Mouse (Mus musculus): ENCODE measurements around the gene Pigp.

Pigp gene

GRCm38 (mm10) chr16:94371301-94371931, at the start of gene Pigp:
TSS of gene Pigp (minus strand) at chr16:94371842.
- DNase-seq (ENCODE audit: low read depth in 2 of 2, low spot score in 2 of 2): peak; percentile 31 to 41

DNA sequence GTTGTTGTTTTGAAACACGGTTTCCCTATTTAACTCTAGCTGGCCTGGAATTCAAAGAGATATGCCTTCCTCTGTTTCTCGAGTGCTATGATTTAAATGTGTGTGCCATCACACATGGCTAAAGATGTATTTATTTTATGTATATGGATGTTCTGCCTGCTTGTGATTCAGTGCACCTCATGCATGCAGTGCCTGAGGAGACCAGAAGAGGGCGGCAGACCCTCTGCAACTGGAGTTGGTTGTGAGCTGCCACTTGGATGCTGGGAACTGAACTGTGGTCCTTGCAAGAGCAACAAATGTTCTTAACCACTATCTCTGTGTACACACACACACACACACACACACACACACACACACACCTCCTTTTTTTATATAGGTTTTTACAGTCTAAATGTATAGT, 48.9 kb upstream of the Pigp start:
- DNase-seq (ENCODE audit: low read depth in 2 of 2, low spot score in 2 of 2): peak in 1 of 2 experiments; percentile 6

GRCm38 (mm10) chr16:94414151-94414550, 42.5 kb upstream of the Pigp start:
- DNase-seq (ENCODE audit: low read depth in 2 of 2, low spot score in 2 of 2): no peak

GRCm38 (mm10) chr16:94412760-94413159, 41.1 kb upstream of the Pigp start:
- no peak for DNase-seq (ENCODE audit: low read depth in 2 of 2, low spot score in 2 of 2)

GRCm38 (mm10) chr16:94412198-94412597, 40.6 kb upstream of the Pigp start:
- no peak for DNase-seq (ENCODE audit: low read depth in 2 of 2, low spot score in 2 of 2)

GRCm38 (mm10) chr16:94411287-94411686, 39.6 kb upstream of the Pigp start:
- no peak for DNase-seq (ENCODE audit: low read depth in 2 of 2, low spot score in 2 of 2)

GRCm38 (mm10) chr16:94402185-94402584, 30.5 kb upstream of the Pigp start:
- DNase-seq (ENCODE audit: low read depth in 2 of 2, low spot score in 2 of 2): peak in 1 of 2 experiments; percentile 2

- no peak for DNase-seq (ENCODE audit: low read depth in 2 of 2, low spot score in 2 of 2)
Measured at GRCm38 (mm10) chr16:94401636-94402035, 30.0 kb upstream of the Pigp start.

GRCm38 (mm10) chr16:94399141-94399540, 27.5 kb upstream of the Pigp start:
- DNase-seq (ENCODE audit: low read depth in 2 of 2, low spot score in 2 of 2): no peak

DNA sequence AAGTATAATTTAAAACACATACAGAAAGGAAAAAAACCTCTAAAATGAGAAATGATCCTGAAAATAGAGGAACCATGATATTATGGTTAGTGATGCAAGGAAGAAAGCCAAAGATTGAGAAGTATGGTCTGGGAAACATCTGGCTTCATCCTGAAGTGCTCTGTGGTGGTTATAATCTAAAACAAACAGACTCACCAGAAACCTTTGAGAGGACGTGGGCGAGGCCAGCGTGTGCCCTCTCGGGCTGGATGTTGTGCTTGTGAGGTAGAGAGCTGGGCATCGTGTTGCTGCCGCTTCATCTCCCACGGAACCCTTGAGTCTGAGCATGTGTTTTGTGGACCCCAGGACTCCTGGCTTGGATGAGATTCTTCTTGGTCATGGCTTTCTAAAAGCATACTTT, 25.0 kb upstream of the Pigp start:
- DNase-seq (ENCODE audit: low read depth in 2 of 2, low spot score in 2 of 2): no peak

GRCm38 (mm10) chr16:94395051-94395450, 23.4 kb upstream of the Pigp start:
- DNase-seq (ENCODE audit: low read depth in 2 of 2, low spot score in 2 of 2): no peak

DNA sequence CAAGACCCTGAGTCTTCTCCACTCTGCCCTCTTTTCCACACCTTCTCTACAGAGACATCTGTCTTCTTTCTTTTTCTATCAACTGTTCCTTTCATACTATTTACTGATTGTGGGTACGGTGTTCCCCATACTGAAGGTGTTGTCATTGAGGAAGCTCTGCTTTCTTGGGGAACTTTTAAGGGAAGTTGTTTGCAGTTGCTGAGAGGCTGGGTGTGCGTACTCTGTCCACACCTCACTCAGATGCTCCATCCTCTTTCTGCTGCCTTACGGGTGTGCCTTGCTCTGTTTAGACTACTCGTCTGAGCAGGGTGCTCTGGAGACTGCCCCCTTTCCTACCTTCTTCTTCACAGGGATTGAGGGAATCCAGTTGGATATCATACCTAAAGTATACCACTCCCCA, 20.7 kb upstream of the Pigp start:
- DNase-seq (ENCODE audit: low read depth in 2 of 2, low spot score in 2 of 2): no peak

DNA sequence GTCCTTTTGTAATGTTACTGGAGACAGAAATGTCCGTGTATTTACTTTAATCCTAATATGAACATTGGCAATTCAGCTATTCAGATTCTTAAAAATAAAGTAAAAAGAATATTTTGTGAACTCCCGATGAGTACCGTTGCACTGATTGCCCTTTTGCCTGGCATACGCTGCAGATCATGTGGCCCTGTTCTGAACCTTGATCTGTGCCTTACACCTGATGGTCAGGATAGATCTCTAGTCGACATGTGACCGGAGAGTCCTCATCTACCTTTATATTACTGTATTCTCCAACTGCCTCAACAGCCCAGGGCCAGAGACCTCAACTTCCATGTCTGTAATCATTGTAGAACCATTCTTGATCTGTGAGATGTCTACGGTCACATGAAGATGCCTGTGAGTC, 16.0 kb upstream of the Pigp start:
- no peak for DNase-seq (ENCODE audit: low read depth in 2 of 2, low spot score in 2 of 2)

- DNase-seq (ENCODE audit: low read depth in 2 of 2, low spot score in 2 of 2): peak in 1 of 2 experiments; percentile 19
Measured at GRCm38 (mm10) chr16:94383277-94383676, 11.6 kb upstream of the Pigp start.

GRCm38 (mm10) chr16:94379386-94379785, 7.7 kb upstream of the Pigp start:
- no peak for DNase-seq (ENCODE audit: low read depth in 2 of 2, low spot score in 2 of 2)

DNA sequence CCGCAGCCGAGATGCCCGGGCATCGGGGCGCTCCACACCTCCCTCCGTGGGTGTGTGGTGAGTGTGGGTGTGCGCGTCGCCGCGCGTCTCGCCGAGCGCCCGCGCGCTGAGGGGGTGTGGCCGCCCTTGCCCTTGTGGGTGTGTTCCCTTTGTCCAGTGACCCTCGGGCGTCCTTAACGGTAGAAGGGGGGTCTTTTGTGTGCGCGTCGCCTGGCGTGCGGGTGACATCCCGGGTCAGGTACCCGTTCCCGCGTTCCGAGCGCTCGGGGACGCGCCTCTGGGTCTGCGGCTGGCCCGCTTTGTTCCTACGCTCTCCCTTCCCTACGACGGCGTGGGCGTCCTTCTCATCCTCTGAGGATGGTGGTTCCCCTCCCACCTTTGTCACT, 734 bp downstream of the Pigp start:
- DNase-seq (ENCODE audit: low read depth in 2 of 2, low spot score in 2 of 2): peak; percentile 66 to 69

DNA sequence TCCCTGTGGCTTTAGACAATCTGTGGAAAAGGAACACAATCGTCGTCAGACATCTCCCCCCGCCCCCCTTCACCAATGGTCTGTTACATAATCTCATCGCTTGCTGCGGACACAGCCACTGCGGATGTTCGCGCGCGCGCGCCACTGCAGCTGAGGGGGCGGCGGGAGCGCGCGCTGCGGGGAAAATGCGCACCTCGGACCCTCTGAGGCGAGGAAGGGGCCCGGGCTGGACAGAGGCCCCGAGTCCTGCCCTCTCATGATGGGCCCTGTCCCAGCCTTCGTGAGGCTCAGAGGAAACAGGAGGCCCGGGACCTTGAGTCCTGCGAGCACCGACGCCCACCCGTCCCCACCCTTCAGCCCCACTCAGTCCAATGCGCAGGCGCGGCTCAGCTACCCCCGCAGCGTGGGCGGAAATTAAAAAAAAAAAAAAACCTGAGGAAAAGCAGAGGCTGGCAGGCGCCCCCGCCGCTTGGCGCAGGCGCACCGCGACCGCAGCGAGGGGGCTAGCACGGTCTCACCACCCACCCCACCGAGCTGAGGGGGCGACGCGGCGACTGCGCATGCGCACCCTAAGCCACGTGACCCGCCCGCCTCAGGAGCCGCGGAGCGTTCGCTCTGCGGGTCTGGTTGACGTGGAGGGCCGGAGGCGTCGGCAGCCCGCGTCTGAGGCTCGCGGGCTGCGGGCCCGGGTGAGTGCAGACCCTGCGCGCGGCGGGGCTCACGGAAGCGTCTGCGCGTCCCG, 1.3 kb downstream of the Pigp start, which contains the start of gene Ttc3:
Gene Ttc3, plus strand, starts transcription at position 446 of the 742 bp plus-strand sequence.
- DNase-seq (ENCODE audit: low read depth in 2 of 2, low spot score in 2 of 2): peak; percentile 87 to 89

DNA sequence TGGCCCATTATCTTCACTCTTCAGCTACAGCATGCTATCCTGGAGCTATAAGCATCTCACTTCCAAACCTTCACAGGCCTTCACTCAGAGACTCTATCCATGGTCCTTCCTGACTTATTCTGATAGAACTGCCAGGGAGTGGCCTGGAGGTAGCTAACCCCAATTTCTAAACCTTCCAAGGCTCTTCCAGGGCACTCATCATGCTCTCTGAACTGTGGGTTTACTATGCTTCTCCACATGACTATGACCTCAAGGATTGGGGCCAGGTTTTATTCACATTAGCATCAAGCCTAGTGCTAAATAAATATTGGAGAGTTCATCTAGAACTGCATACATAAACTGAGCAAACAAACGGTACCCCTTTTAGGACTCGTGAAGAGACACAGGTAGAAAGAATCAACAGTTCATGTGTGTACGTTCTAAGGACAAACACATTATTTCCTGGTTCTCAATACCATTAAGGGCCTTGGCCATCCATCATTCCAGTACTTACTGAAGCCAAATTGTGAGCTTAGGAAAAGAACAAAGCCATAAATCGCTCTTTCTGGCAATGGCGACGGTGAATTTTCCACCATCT, 2.0 kb downstream of the Pigp start:
- DNase-seq (ENCODE audit: low read depth in 2 of 2, low spot score in 2 of 2): no peak

GRCm38 (mm10) chr16:94365435-94365834, 6.2 kb downstream of the Pigp start:
- no peak for DNase-seq (ENCODE audit: low read depth in 2 of 2, low spot score in 2 of 2)

DNA sequence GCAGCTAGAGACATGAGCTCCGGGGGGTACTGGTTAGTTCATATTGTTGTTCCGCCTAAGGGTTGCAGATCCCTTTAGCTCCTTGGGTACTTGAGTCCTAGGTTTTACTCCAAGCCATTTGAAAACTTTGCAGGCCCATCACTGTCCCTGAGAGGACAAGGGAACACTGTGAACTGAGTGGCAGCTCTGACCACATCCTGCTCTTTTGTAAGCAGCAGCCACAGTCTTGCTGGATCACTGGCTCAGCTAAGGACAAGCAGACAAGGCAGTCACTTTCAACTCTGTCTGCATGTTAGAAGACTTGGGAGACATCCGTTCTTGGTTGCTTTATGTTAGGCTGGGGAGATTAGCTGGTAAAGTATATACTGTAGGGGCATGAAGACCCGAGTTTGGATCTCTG, 7.8 kb downstream of the Pigp start:
- no peak for DNase-seq (ENCODE audit: low read depth in 2 of 2, low spot score in 2 of 2)

- no peak for DNase-seq (ENCODE audit: low read depth in 2 of 2, low spot score in 2 of 2)
Measured at GRCm38 (mm10) chr16:94362174-94362873, 9.3 kb downstream of the Pigp start.

All from CD8-positive naive resting alpha-beta T cell, adult 2 months (primary cell).